Mouse (Mus musculus) MEL (cell line): ENCODE data around the gene Zmynd10. TPM values are rescaled to one million over a fixed set of nuclear protein-coding genes. Genes with fewer than 3 reads are reported as not detected.
A peak's percentile ranks its signal among the peaks of the same experiment; 100 is the strongest.

Experiments
- DNase-seq: peaks from one replicate; pipeline ENCODE4 v3.0.0; 2011; ENCODE audit warnings: low read depth, low spot score
- H3K27ac ChIP-seq: 2 replicates; pipeline ENCODE4 v1.5.1; 2012; ENCODE audit warnings: low read depth, mild to moderate bottlenecking, control low read depth, low read length, moderate library complexity; ENCODE audit not compliant: control insufficient read depth
- H3K27me3 ChIP-seq, 2 experiments: fragments of 150-350 bp in 1 of 2; sonication (generic) in 1 of 2; 2 replicates each; pipeline ENCODE4 v1.6.1; 2012; ENCODE audit warnings: low read length in 2 of 2, mild to moderate bottlenecking in 2 of 2, improper control_type of control experiment in 1 of 2, moderate library complexity in 1 of 2; ENCODE audit not compliant: insufficient read depth in 2 of 2, control insufficient read depth in 1 of 2
- H3K36me3 ChIP-seq, 2 experiments: 2 replicates each; pipeline ENCODE4 v1.6.1; 2012 to 2014; ENCODE audit warnings: low read length in 2 of 2, improper control_type of control experiment in 1 of 2, inconsistent platforms in 1 of 2, mild to moderate bottlenecking in 1 of 2; ENCODE audit not compliant: insufficient read depth in 2 of 2, control insufficient read depth in 1 of 2
- H3K4me1 ChIP-seq, 2 experiments: fragments of 150-350 bp in 1 of 2; sonication (generic) in 1 of 2; 2 replicates each; pipeline ENCODE4 v1.6.1; 2012; ENCODE audit warnings: low read length in 2 of 2, improper control_type of control experiment in 1 of 2, mild to moderate bottlenecking in 1 of 2; ENCODE audit not compliant: insufficient read depth in 2 of 2, control insufficient read depth in 1 of 2
- H3K4me3 ChIP-seq, 2 experiments: fragments of 150-350 bp in 1 of 2; sonication (generic) in 1 of 2; 2 replicates each; pipeline ENCODE4 v1.5.1; 2012; ENCODE audit warnings: low read depth in 2 of 2, low read length in 2 of 2, mild to moderate bottlenecking in 2 of 2, moderate library complexity in 2 of 2, control low read depth in 1 of 2, improper control_type of control experiment in 1 of 2; ENCODE audit not compliant: control insufficient read depth in 1 of 2, insufficient read depth in 1 of 2
- H3K79me2 ChIP-seq: 2 replicates; pipeline ENCODE4 v1.6.1; 2012; ENCODE audit warnings: mild to moderate bottlenecking, low read length, moderate library complexity; ENCODE audit not compliant: control insufficient read depth, poor library complexity, insufficient read depth
- H3K9ac ChIP-seq: 2 replicates; pipeline ENCODE4 v1.6.1; 2012; ENCODE audit warnings: low read depth, mild to moderate bottlenecking, control low read depth, low read length, moderate library complexity; ENCODE audit not compliant: control insufficient read depth, poor library complexity, severe bottlenecking
- H3K9me3 ChIP-seq: fragments of 150-350 bp; sonication (generic); replicated peaks from 2 replicates; pipeline ENCODE4 v1.6.1; 2012; ENCODE audit warnings: mild to moderate bottlenecking, low read length, improper control_type of control experiment, moderate library complexity; ENCODE audit not compliant: insufficient read depth
- BHLHE40 ChIP-seq: IDR thresholded peaks from 2 replicates; pipeline ENCODE4 v1.6.1; 2012; ENCODE audit warnings: low read depth, mild to moderate bottlenecking, inconsistent platforms, low read length, improper control_type of control experiment, borderline replicate concordance
- CHD1 ChIP-seq: IDR thresholded peaks from 2 replicates; pipeline ENCODE4 v1.6.1; 2012; ENCODE audit warnings: low read depth, mild to moderate bottlenecking, inconsistent platforms, low read length, improper control_type of control experiment
- E2F4 ChIP-seq: IDR thresholded peaks from 2 replicates; pipeline ENCODE4 v1.6.1; 2011; ENCODE audit warnings: low read depth, low read length, improper control_type of control experiment, borderline replicate concordance
- ELF1 ChIP-seq: IDR thresholded peaks from 2 replicates; pipeline ENCODE4 v1.6.1; 2014; ENCODE audit warnings: low read depth, mild to moderate bottlenecking, inconsistent platforms, low read length, improper control_type of control experiment, moderate library complexity
- ETS1 ChIP-seq: IDR thresholded peaks from 2 replicates; pipeline ENCODE4 v1.6.1; 2012; ENCODE audit warnings: low read depth, mild to moderate bottlenecking, inconsistent platforms, low read length, improper control_type of control experiment, moderate library complexity
- GATA1 ChIP-seq: IDR thresholded peaks from 2 replicates; pipeline ENCODE4 v1.6.1; 2011; ENCODE audit warnings: low read depth, low read length, improper control_type of control experiment
- HCFC1 ChIP-seq: IDR thresholded peaks from 2 replicates; pipeline ENCODE4 v1.6.1; 2012; ENCODE audit warnings: low read depth, mild to moderate bottlenecking, inconsistent platforms, low read length, improper control_type of control experiment, moderate library complexity
- JUND ChIP-seq: IDR thresholded peaks from 2 replicates; pipeline ENCODE4 v1.6.1; 2011; ENCODE audit warnings: low read depth, mild to moderate bottlenecking, improper control_type of control experiment, low read length
- MAFK ChIP-seq: IDR thresholded peaks from 2 replicates; pipeline ENCODE4 v1.6.1; 2011; ENCODE audit warnings: low read depth, mild to moderate bottlenecking, low read length, improper control_type of control experiment, borderline replicate concordance
- MAX ChIP-seq: IDR thresholded peaks from 2 replicates; pipeline ENCODE4 v1.6.1; 2011; ENCODE audit warnings: low read length, improper control_type of control experiment
- MAZ ChIP-seq: IDR thresholded peaks from 2 replicates; pipeline ENCODE4 v1.6.1; 2012; ENCODE audit warnings: low read depth, mild to moderate bottlenecking, inconsistent platforms, low read length, improper control_type of control experiment
- MEF2A ChIP-seq: IDR thresholded peaks from 2 replicates; pipeline ENCODE4 v1.6.1; 2014; ENCODE audit warnings: low read depth, mild to moderate bottlenecking, inconsistent platforms, low read length, improper control_type of control experiment; ENCODE audit not compliant: poor library complexity, insufficient replicate concordance, severe bottlenecking; ENCODE audit errors: extremely low read depth
- MXI1 ChIP-seq: IDR thresholded peaks from 2 replicates; pipeline ENCODE4 v1.6.1; 2011; ENCODE audit warnings: mild to moderate bottlenecking, low read depth, low read length, improper control_type of control experiment
- MYB ChIP-seq: IDR thresholded peaks from 2 replicates; pipeline ENCODE4 v1.6.1; 2011; ENCODE audit warnings: mild to moderate bottlenecking, low read depth, low read length, improper control_type of control experiment
- MYC ChIP-seq: IDR thresholded peaks from 2 replicates; pipeline ENCODE4 v1.6.1; 2011; ENCODE audit warnings: low read depth, mild to moderate bottlenecking, low read length, improper control_type of control experiment, moderate library complexity
- NELFE ChIP-seq: IDR thresholded peaks from 2 replicates; pipeline ENCODE4 v1.6.1; 2011; ENCODE audit warnings: low read depth, low read length, improper control_type of control experiment
- NRF1 ChIP-seq: IDR thresholded peaks from 2 replicates; pipeline ENCODE4 v1.6.1; 2014; ENCODE audit warnings: low read depth, mild to moderate bottlenecking, inconsistent platforms, low read length, improper control_type of control experiment, moderate library complexity; ENCODE audit not compliant: poor library complexity, insufficient read depth, severe bottlenecking
- POLR2A ChIP-seq, 2 experiments: IDR thresholded peaks; 2 replicates each; pipeline ENCODE4 v1.6.1; 2011 to 2012; ENCODE audit warnings: low read length in 2 of 2, mild to moderate bottlenecking in 2 of 2, control low read depth in 1 of 2, improper control_type of control experiment in 1 of 2, low read depth in 1 of 2, moderate library complexity in 1 of 2; ENCODE audit not compliant: control insufficient read depth in 1 of 2, insufficient read depth in 1 of 2, poor library complexity in 1 of 2
- POLR2AphosphoS2 ChIP-seq: IDR thresholded peaks from 2 replicates; pipeline ENCODE4 v1.6.1; 2011; ENCODE audit warnings: low read length, improper control_type of control experiment
- RAD21 ChIP-seq: IDR thresholded peaks from 2 replicates; pipeline ENCODE4 v1.6.1; 2011; ENCODE audit warnings: mild to moderate bottlenecking, low read depth, low read length, improper control_type of control experiment
- RCOR1 ChIP-seq: IDR thresholded peaks from 2 replicates; pipeline ENCODE4 v1.6.1; 2012; ENCODE audit warnings: low read depth, mild to moderate bottlenecking, inconsistent platforms, low read length, improper control_type of control experiment
- SIN3A ChIP-seq: IDR thresholded peaks from 2 replicates; pipeline ENCODE4 v1.6.1; 2012; ENCODE audit warnings: low read length, improper control_type of control experiment, inconsistent platforms
- SMC3 ChIP-seq: IDR thresholded peaks from 2 replicates; pipeline ENCODE4 v1.6.1; 2011; ENCODE audit warnings: low read depth, low read length, improper control_type of control experiment
- TAL1 ChIP-seq: IDR thresholded peaks from 2 replicates; pipeline ENCODE4 v1.6.1; 2012; ENCODE audit warnings: mild to moderate bottlenecking, inconsistent platforms, low read length, moderate library complexity, mixed read lengths
- TBP ChIP-seq: IDR thresholded peaks from 2 replicates; pipeline ENCODE4 v1.8.0; 2011; ENCODE audit warnings: low read depth, low read length, improper control_type of control experiment
- TCF12 ChIP-seq: IDR thresholded peaks from 2 replicates; pipeline ENCODE4 v1.6.1; 2014; ENCODE audit warnings: low read depth, mild to moderate bottlenecking, inconsistent platforms, low read length, improper control_type of control experiment, moderate library complexity
- USF1 ChIP-seq: IDR thresholded peaks from 2 replicates; pipeline ENCODE4 v1.6.1; 2014; ENCODE audit warnings: low read depth, mild to moderate bottlenecking, inconsistent platforms, low read length, improper control_type of control experiment, moderate library complexity
- ZC3H11A ChIP-seq: IDR thresholded peaks from 2 replicates; pipeline ENCODE4 v1.6.1; 2012; ENCODE audit warnings: low read depth, mild to moderate bottlenecking, inconsistent platforms, low read length, improper control_type of control experiment
- ZKSCAN1 ChIP-seq: IDR thresholded peaks from 2 replicates; pipeline ENCODE4 v1.6.1; 2012; ENCODE audit warnings: low read depth, mild to moderate bottlenecking, inconsistent platforms, low read length, improper control_type of control experiment, moderate library complexity
- ZMIZ1 ChIP-seq: IDR thresholded peaks from 2 replicates; pipeline ENCODE4 v1.6.1; 2012; ENCODE audit warnings: low read depth, mild to moderate bottlenecking, inconsistent platforms, low read length, improper control_type of control experiment, moderate library complexity
- ZNF384 ChIP-seq: IDR thresholded peaks from 2 replicates; pipeline ENCODE4 v1.6.1; 2012; ENCODE audit warnings: low read depth, mild to moderate bottlenecking, inconsistent platforms, low read length, improper control_type of control experiment
- polyA plus RNA-seq, 2 experiments: library from polyadenylated mRNA; stranded (reverse) in 1 of 2; unstranded in 1 of 2; fragments of >175 nt in 1 of 2; fragments of >200 nt in 1 of 2; gene quantifications; 2 replicates each; pipeline versions ENCODE4 v1.2.1 to v1.2.4; 2012; ENCODE audit warnings: low replicate concordance in 2 of 2, low read depth in 1 of 2; ENCODE audit not compliant: insufficient read length in 2 of 2, insufficient read depth in 1 of 2, missing spikeins in 1 of 2
- total RNA-seq: library from RNA; depleted of rRNA; stranded (reverse); fragments of 300-350 nt; gene quantifications from 2 replicates; pipeline ENCODE4 v1.2.3, GENCODE M21; 2012

Zmynd10 gene
- total and polyA plus RNA-seq, 3 experiments, result 0.31 to 0.85 TPM; not detected in 1

- TF ChIP-seq ELF1, result no peak; the same call in 1 of the 2 replicates
- peak; percentile 40; the same call in 1 of the 2 replicates for TF ChIP-seq RCOR1
- no peak for TF ChIP-seq MAFK
- TF ChIP-seq MAZ, result peak; percentile 99
- peak; percentile 80 for TF ChIP-seq MYB
Measured at GRCm38 (mm10) chr9:107586974-107587832, 40.1 kb downstream of the Zmynd10 start, which contains the start of gene Ifrd2 (continued).

GRCm38 (mm10) chr9:107587833-107588639 lies 40.9 kb downstream of the Zmynd10 start:
- H3K36me3 ChIP-seq, result peaks cover 5 to 27% of the 10 kb centered on the region in 2 experiments; a peak in 3 of 4 replicates
- peak; percentile 84 for DNase-seq
- TF ChIP-seq E2F4 (no peak), USF1 (peak; percentile 75), POLR2AphosphoS2 (no peak), POLR2A (IDR thresholded peaks at IDR 0.05; ENCODE audit: control insufficient read depth in 1 of 2, insufficient read depth in 1 of 2, low read depth in 1 of 2, low read length in 2 of 2, poor library complexity in 1 of 2) (peak in 1 of 2 experiments; percentile 82; a peak in 2 of 4 replicates), SIN3A (peak; percentile 50), MAZ (no peak), SMC3 (no peak), RCOR1 (no peak), MAX (peak; percentile 97), MEF2A (no peak), MYC (peak; percentile 99), CHD1 (peak; percentile 90; the same call in 1 of the 2 replicates), ZNF384 (no peak), TCF12 (peak; percentile 71; the same call in 1 of the 2 replicates), RAD21 (no peak), MAFK (0 out of 2 replicates have a peak, but pooled peaks have one; percentile 41), ETS1 (peak; percentile 65; the same call in 1 of the 2 replicates), ZMIZ1 (no peak), JUND (no peak), NRF1 (no peak), MXI1 (peak; percentile 97), BHLHE40 (peak; percentile 96), GATA1 (peak; percentile 71), TBP (peak; percentile 26; the same call in 1 of the 2 replicates), HCFC1 (no peak), TAL1 (peak; percentile 93), NELFE (no peak), ZC3H11A (no peak), ZKSCAN1 (no peak)

More at GRCm38 (mm10) chr9:107587833-107588639, 40.9 kb downstream of the Zmynd10 start:
- peak overlapping the region; percentile 55 to 86 for H3K4me3 ChIP-seq
- peak overlapping the region; percentile 99 for H3K9ac ChIP-seq
- H3K9me3 ChIP-seq, result no peaks in the 10 kb centered on the region
- no peaks in the 10 kb centered on the region for H3K27me3 ChIP-seq
- peaks cover 40% of the 10 kb centered on the region for H3K79me2 ChIP-seq
- peaks cover 16 to 26% of the 10 kb centered on the region in 2 experiments; a peak in 3 of 4 replicates for H3K4me1 ChIP-seq
- H3K27ac ChIP-seq, result peak overlapping the region; percentile 99
